Mouse (Mus musculus) stomach, postnatal 0 days (tissue): ENCODE measurements around the gene Lmbrd2.

Experiments used
- CTCF ChIP-seq: IDR thresholded peaks from 2 replicates; pipeline ENCODE4 v1.5.1; 2016; ENCODE audit warnings: antibody characterized with exemption, low read depth, mild to moderate bottlenecking, moderate library complexity
- EP300 ChIP-seq: optimal IDR thresholded peaks from 2 replicates; pipeline ENCODE3; 2016; ENCODE audit warnings: antibody characterized with exemption

GRCm38 (mm10) chr15:9124856-9125255, 15.5 kb upstream of the Lmbrd2 start:
- TF ChIP-seq CTCF (no peak), EP300 (no peak)
